Mouse (Mus musculus): ENCODE results near the gene Il24. TPM values are rescaled to one million over a fixed set of nuclear protein-coding genes. Genes with fewer than 3 reads are reported as not detected.

The Il24 gene
- polyA plus RNA-seq, 1 experiment from 2014 or later = not detected

- Histone ChIP-seq H3K9me3 (ENCODE audit: low read length) (no peaks in the 10 kb centered on the region), H3K9ac (replicated peaks) (no peak overlapping the region), H3K27ac (ENCODE audit: low read depth) (no peak overlapping the region), H3K4me1 (ENCODE audit: insufficient read depth) (no peaks in the 10 kb centered on the region), H3K4me2 (ENCODE audit: low read depth, low read length) (no peak overlapping the region), H3K36me3 (replicated peaks; ENCODE audit: insufficient read depth, low read length) (no peaks in the 10 kb centered on the region), H3K4me3 (ENCODE audit: low read depth, low read length) (no peak overlapping the region), H3K27me3 (ENCODE audit: insufficient read depth, low read length) (peaks cover 28% of the 10 kb centered on the region)
- TF ChIP-seq CTCF (IDR thresholded peaks at IDR 0.05; ENCODE audit: low read depth) (peak; percentile 79), EP300 (IDR thresholded peaks at IDR 0.05; ENCODE audit: low read depth) (no peak)
- ATAC-seq (no peak), DNase-seq (no peak)
- 18% methylated on average over 3 of the region's 3 CpGs for WGBS (ENCODE audit: insufficient replicate concordance)
Observed at GRCm38 (mm10) chr1:130876931-130877509, 10.2 kb downstream of the Il24 start.

- H3K4me1 ChIP-seq (ENCODE audit: insufficient read depth) = no peaks in the 10 kb centered on the region
- ATAC-seq (no peak), DNase-seq (no peak)
- TF ChIP-seq CTCF (IDR thresholded peaks at IDR 0.05; ENCODE audit: low read depth) = no peak
- TF ChIP-seq EP300 (IDR thresholded peaks at IDR 0.05; ENCODE audit: low read depth) = no peak
- H3K36me3 ChIP-seq (replicated peaks; ENCODE audit: insufficient read depth, low read length) = no peaks in the 10 kb centered on the region
- no peaks in the 10 kb centered on the region for H3K9me3 ChIP-seq (ENCODE audit: low read length)
- peaks cover 28% of the 10 kb centered on the region for H3K27me3 ChIP-seq (ENCODE audit: insufficient read depth, low read length)
- H3K27ac ChIP-seq (ENCODE audit: low read depth) = no peak overlapping the region
- no peak overlapping the region for H3K4me3 ChIP-seq (ENCODE audit: low read depth, low read length)
- WGBS (ENCODE audit: insufficient replicate concordance) = 69% methylated on average over 3 of the region's 3 CpGs
- no peak overlapping the region for H3K4me2 ChIP-seq (ENCODE audit: low read depth, low read length)
- no peak overlapping the region for H3K9ac ChIP-seq (replicated peaks)
Observed at GRCm38 (mm10) chr1:130875910-130876309, 11.3 kb downstream of the Il24 start.

DNA sequence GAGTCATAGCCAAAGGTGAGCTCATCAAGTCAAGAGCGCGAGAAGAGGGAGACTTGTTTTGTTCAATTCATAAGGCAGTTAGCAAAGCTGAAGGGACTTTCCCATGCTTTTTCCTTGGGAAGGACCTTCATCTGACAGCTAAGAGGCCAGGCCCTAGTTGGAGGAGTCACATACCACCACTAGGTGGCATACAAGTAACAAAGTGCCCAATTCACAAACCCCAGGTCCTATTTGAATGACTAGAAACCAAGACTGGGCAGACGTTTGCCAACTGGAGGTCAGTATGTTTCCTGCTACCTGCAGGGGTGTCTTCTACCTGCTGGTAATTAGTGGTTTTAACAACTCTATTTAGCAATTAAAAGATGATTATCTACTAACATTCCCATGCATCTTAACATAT, 12.1 kb downstream of the Il24 start:
- DNase-seq (no peak), ATAC-seq (no peak)
- Histone ChIP-seq H3K9ac (replicated peaks) (no peak overlapping the region), H3K27me3 (ENCODE audit: insufficient read depth, low read length) (peaks cover 21% of the 10 kb centered on the region), H3K27ac (ENCODE audit: low read depth) (no peak overlapping the region), H3K4me2 (ENCODE audit: low read depth, low read length) (no peak overlapping the region), H3K9me3 (ENCODE audit: low read length) (no peaks in the 10 kb centered on the region), H3K4me3 (ENCODE audit: low read depth, low read length) (no peak overlapping the region), H3K36me3 (replicated peaks; ENCODE audit: insufficient read depth, low read length) (no peaks in the 10 kb centered on the region), H3K4me1 (ENCODE audit: insufficient read depth) (no peaks in the 10 kb centered on the region)
- WGBS (ENCODE audit: insufficient replicate concordance) = 38% methylated on average over 3 of the region's 3 CpGs
- TF ChIP-seq CTCF (IDR thresholded peaks at IDR 0.05; ENCODE audit: low read depth) = peak; percentile 73
- TF ChIP-seq EP300 (IDR thresholded peaks at IDR 0.05; ENCODE audit: low read depth) = no peak

DNA sequence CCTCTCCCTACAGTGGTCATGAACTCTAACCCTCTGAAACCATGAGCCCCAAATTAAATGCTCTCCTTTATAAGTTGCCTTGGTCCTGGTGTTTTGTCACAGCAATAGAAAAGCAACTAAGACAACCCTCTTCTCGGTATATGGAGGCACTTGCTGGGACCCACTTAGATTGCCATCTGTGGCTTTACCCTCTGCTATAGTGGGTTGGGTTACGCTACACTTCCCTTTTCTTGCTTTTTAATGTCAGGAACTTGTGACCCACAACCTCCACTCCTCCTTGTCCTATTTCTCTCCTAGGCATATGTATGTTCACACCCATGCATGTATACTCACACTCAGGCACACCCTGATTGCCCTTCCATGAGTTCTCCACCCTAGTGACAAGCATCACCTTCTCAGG, 14.3 kb downstream of the Il24 start:
- TF ChIP-seq CTCF (IDR thresholded peaks at IDR 0.05; ENCODE audit: low read depth) (no peak), EP300 (IDR thresholded peaks at IDR 0.05; ENCODE audit: low read depth) (no peak)

GRCm38 (mm10) chr1:130865541-130866221, 21.6 kb downstream of the Il24 start, which contains the start of gene Fcmr:
TSS of gene Fcmr (plus strand) at chr1:130865669.
- WGBS (ENCODE audit: insufficient replicate concordance) = 70% methylated on average over 7 of the region's 7 CpGs

More for the DNA sequence above, 14.3 kb downstream of the Il24 start:
- DNase-seq (no peak), ATAC-seq (no peak)
- 39% methylated on average over 2 of the region's 2 CpGs for WGBS (ENCODE audit: insufficient replicate concordance)
- Histone ChIP-seq H3K9me3 (ENCODE audit: low read length) (no peaks in the 10 kb centered on the region), H3K4me1 (ENCODE audit: insufficient read depth) (no peaks in the 10 kb centered on the region), H3K9ac (replicated peaks) (no peak overlapping the region), H3K4me2 (ENCODE audit: low read depth, low read length) (no peak overlapping the region), H3K27me3 (ENCODE audit: insufficient read depth, low read length) (peaks cover 5% of the 10 kb centered on the region), H3K27ac (ENCODE audit: low read depth) (no peak overlapping the region), H3K4me3 (ENCODE audit: low read depth, low read length) (no peak overlapping the region), H3K36me3 (replicated peaks; ENCODE audit: insufficient read depth, low read length) (no peaks in the 10 kb centered on the region)

GRCm38 (mm10) chr1:130864741-130865140, 22.5 kb downstream of the Il24 start:
- Histone ChIP-seq H3K4me2 (ENCODE audit: low read depth, low read length) (no peak overlapping the region), H3K4me3 (ENCODE audit: low read depth, low read length) (no peak overlapping the region), H3K36me3 (replicated peaks; ENCODE audit: insufficient read depth, low read length) (no peaks in the 10 kb centered on the region), H3K4me1 (ENCODE audit: insufficient read depth) (no peaks in the 10 kb centered on the region; the same call in 1 of the 2 replicates), H3K27me3 (ENCODE audit: insufficient read depth, low read length) (no peaks in the 10 kb centered on the region), H3K9ac (replicated peaks) (no peak overlapping the region), H3K27ac (ENCODE audit: low read depth) (no peak overlapping the region), H3K9me3 (ENCODE audit: low read length) (no peaks in the 10 kb centered on the region)
- 86% methylated on average over 5 of the region's 5 CpGs for WGBS (ENCODE audit: insufficient replicate concordance)
- DNase-seq (no peak), ATAC-seq (no peak)
- TF ChIP-seq EP300 (IDR thresholded peaks at IDR 0.05; ENCODE audit: low read depth) = no peak

More at GRCm38 (mm10) chr1:130865541-130866221, 21.6 kb downstream of the Il24 start, which contains the start of gene Fcmr:
- no peak within 1 kb of the TSS for H3K4me3 ChIP-seq (ENCODE audit: low read depth, low read length)
- no peak within 1 kb of the TSS for H3K9ac ChIP-seq (replicated peaks)
- H3K36me3 ChIP-seq (replicated peaks; ENCODE audit: insufficient read depth, low read length) = no peaks in the 10 kb centered on the region
- no peaks in the 10 kb centered on the region for H3K9me3 ChIP-seq (ENCODE audit: low read length)
- no peak for DNase-seq
- H3K4me2 ChIP-seq (ENCODE audit: low read depth, low read length) = no peak within 1 kb of the TSS
- no peak within 1 kb of the TSS for H3K27ac ChIP-seq (ENCODE audit: low read depth)
- H3K27me3 ChIP-seq (ENCODE audit: insufficient read depth, low read length) = no peaks in the 10 kb centered on the region
- no peaks in the 10 kb centered on the region; the same call in 1 of the 2 replicates for H3K4me1 ChIP-seq (ENCODE audit: insufficient read depth)
- ATAC-seq = no peak
- no peak for TF ChIP-seq EP300 (IDR thresholded peaks at IDR 0.05; ENCODE audit: low read depth)
- no peak for TF ChIP-seq CTCF (IDR thresholded peaks at IDR 0.05; ENCODE audit: low read depth)
